Mouse (Mus musculus): ENCODE measurements around the gene Agpat2. TPM values are rescaled to one million over a fixed set of nuclear protein-coding genes. Genes with fewer than 3 reads are reported as not detected.

Agpat2 gene
- polyA plus RNA-seq, 1 experiment from 2014 or later: 41.1 TPM

DNA sequence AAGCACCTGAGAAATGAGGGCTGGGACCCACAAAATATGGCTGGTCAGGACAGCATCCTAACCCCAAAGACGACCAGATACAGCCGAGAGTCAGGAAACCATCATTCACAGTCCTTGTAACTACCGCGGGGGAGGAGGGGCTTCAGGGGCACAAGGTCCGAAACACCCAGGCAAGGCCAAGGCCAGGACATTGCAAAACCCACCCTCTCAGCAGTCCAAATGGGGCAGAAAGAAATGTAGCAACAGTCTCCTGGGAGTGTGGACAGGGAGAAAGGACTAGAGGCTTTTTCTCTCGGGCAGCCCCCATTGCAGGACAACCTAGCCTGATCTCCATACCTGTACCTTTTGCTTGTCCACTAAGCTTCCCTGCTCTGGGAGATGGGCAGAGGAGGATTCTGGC lies 1.1 kb downstream of the Agpat2 start:
- ATAC-seq (ENCODE audit: borderline replicate concordance, extremely low read depth, low FRiP score, low TSS enrichment): no peak
- Histone ChIP-seq H3K4me3 (peak overlapping the region; percentile 71), H3K9me3 (no peaks in the 10 kb centered on the region), H3K36me3 (no peaks in the 10 kb centered on the region), H3K4me2 (peak overlapping the region; percentile 73), H3K4me1 (peaks cover 33% of the 10 kb centered on the region), H3K27me3 (no peaks in the 10 kb centered on the region), H3K27ac (no peak overlapping the region), H3K9ac (peak overlapping the region; percentile 81)
- WGBS: 5% methylated on average over 6 of the region's 6 CpGs

DNA sequence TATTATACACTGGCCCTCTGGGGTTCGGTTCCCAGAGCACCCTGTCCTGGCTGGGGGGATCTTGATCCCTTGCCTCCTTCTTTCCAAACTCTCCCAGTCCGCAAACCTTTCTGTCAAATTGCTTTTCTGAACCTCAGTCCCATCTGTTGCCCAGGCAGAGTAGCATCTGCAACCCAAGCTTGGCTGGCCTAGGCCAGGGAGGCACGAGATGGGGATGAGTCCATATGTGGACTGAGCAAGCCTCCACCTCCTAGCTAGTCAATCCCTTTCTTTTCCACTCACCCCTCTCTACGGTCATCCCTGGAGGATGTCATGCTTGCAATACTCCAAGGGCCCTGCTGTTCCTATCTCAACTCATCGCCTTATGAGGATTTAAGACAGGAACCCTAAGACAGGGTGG lies 1.6 kb downstream of the Agpat2 start:
- H3K27ac ChIP-seq: no peak overlapping the region
- ATAC-seq (ENCODE audit: borderline replicate concordance, extremely low read depth, low FRiP score, low TSS enrichment): no peak
- H3K4me2 ChIP-seq: peak overlapping the region; percentile 73
- peak overlapping the region; percentile 81; the same call in 1 of the 2 replicates for H3K9ac ChIP-seq
- H3K4me3 ChIP-seq: peak overlapping the region; percentile 71
- no peaks in the 10 kb centered on the region for H3K27me3 ChIP-seq
- peaks cover 31% of the 10 kb centered on the region for H3K4me1 ChIP-seq
- no peaks in the 10 kb centered on the region for H3K9me3 ChIP-seq
- no peaks in the 10 kb centered on the region for H3K36me3 ChIP-seq
- 79% methylated on average over 5 of the region's 5 CpGs for WGBS

- no peak overlapping the region for H3K9ac ChIP-seq
- H3K27ac ChIP-seq: no peak overlapping the region
- no peak overlapping the region for H3K4me2 ChIP-seq
- no peaks in the 10 kb centered on the region for H3K27me3 ChIP-seq
- no peaks in the 10 kb centered on the region for H3K9me3 ChIP-seq
- no peak for ATAC-seq (ENCODE audit: borderline replicate concordance, extremely low read depth, low FRiP score, low TSS enrichment)
- no peak overlapping the region for H3K4me3 ChIP-seq
- WGBS: 83% methylated on average over 1 of the region's 1 CpGs
- peaks cover 21% of the 10 kb centered on the region for H3K4me1 ChIP-seq
- no peaks in the 10 kb centered on the region for H3K36me3 ChIP-seq
Measured at GRCm38 (mm10) chr2:26601595-26601994, 2.6 kb downstream of the Agpat2 start.

DNA sequence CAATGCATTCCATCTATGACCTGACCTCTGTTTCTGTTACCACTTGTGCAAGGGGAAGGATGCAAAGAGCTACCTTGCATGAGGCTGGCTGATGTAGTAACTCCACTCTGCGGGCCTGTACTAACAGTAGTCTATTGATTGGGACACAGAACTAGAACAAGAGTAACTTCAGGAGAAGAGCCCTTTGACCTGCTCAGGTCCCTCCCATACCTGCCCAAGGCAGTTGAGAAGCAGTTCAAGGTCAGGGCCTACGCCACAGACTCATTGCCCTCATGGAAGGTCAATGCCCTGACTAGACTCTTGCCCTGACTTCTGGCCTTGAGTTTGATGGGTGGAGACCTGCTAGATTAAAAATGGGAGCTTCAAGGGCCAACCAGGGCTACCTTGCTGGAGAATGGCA lies 3.6 kb downstream of the Agpat2 start:
- Histone ChIP-seq H3K27ac (no peak overlapping the region), H3K9me3 (no peaks in the 10 kb centered on the region), H3K9ac (no peak overlapping the region), H3K4me3 (no peak overlapping the region), H3K27me3 (no peaks in the 10 kb centered on the region), H3K36me3 (no peaks in the 10 kb centered on the region), H3K4me1 (peaks cover 14% of the 10 kb centered on the region), H3K4me2 (no peak overlapping the region)
- no peak for ATAC-seq (ENCODE audit: borderline replicate concordance, extremely low read depth, low FRiP score, low TSS enrichment)
- 94% methylated on average over 2 of the region's 2 CpGs for WGBS

GRCm38 (mm10) chr2:26599965-26600364 lies 4.3 kb downstream of the Agpat2 start:
- Histone ChIP-seq H3K27me3 (no peaks in the 10 kb centered on the region), H3K4me2 (no peak overlapping the region), H3K27ac (no peak overlapping the region), H3K4me3 (no peak overlapping the region), H3K36me3 (no peaks in the 10 kb centered on the region), H3K9me3 (no peaks in the 10 kb centered on the region), H3K9ac (no peak overlapping the region), H3K4me1 (peaks cover 14% of the 10 kb centered on the region)
- WGBS: 90% methylated on average over 4 of the region's 4 CpGs
- no peak for ATAC-seq (ENCODE audit: borderline replicate concordance, extremely low read depth, low FRiP score, low TSS enrichment)

- no peak overlapping the region for H3K4me2 ChIP-seq
- 75% methylated on average over 3 of the region's 3 CpGs for WGBS
- no peaks in the 10 kb centered on the region for H3K27me3 ChIP-seq
- no peak overlapping the region for H3K9ac ChIP-seq
- H3K4me3 ChIP-seq: no peak overlapping the region
- peaks cover 9% of the 10 kb centered on the region for H3K4me1 ChIP-seq
- H3K27ac ChIP-seq: no peak overlapping the region
- no peaks in the 10 kb centered on the region for H3K9me3 ChIP-seq
- no peak for ATAC-seq (ENCODE audit: borderline replicate concordance, extremely low read depth, low FRiP score, low TSS enrichment)
- 0 out of 2 replicates have a peak, but pooled peaks cover 12% of the 10 kb centered on the region for H3K36me3 ChIP-seq
Measured at GRCm38 (mm10) chr2:26598462-26598861, 5.8 kb downstream of the Agpat2 start.

GRCm38 (mm10) chr2:26597810-26598209 lies 6.4 kb downstream of the Agpat2 start:
- H3K4me3 ChIP-seq: no peak overlapping the region
- no peak for ATAC-seq (ENCODE audit: borderline replicate concordance, extremely low read depth, low FRiP score, low TSS enrichment)
- H3K36me3 ChIP-seq: peaks cover 18% of the 10 kb centered on the region; the same call in 1 of the 2 replicates
- peaks cover 3% of the 10 kb centered on the region for H3K4me1 ChIP-seq
- H3K27ac ChIP-seq: no peak overlapping the region
- 84% methylated on average over 2 of the region's 2 CpGs for WGBS
- no peak overlapping the region for H3K9ac ChIP-seq
- no peak overlapping the region for H3K4me2 ChIP-seq
- no peaks in the 10 kb centered on the region for H3K9me3 ChIP-seq
- H3K27me3 ChIP-seq: no peaks in the 10 kb centered on the region

GRCm38 (mm10) chr2:26596898-26597297 lies 7.3 kb downstream of the Agpat2 start:
- peaks cover 24% of the 10 kb centered on the region; the same call in 1 of the 2 replicates for H3K36me3 ChIP-seq
- no peak overlapping the region for H3K4me3 ChIP-seq
- no peak overlapping the region for H3K4me2 ChIP-seq
- H3K9me3 ChIP-seq: no peaks in the 10 kb centered on the region
- no peak overlapping the region for H3K27ac ChIP-seq
- ATAC-seq (ENCODE audit: borderline replicate concordance, extremely low read depth, low FRiP score, low TSS enrichment): no peak
- no peaks in the 10 kb centered on the region for H3K4me1 ChIP-seq
- H3K9ac ChIP-seq: no peak overlapping the region
- H3K27me3 ChIP-seq: no peaks in the 10 kb centered on the region
- 92% methylated on average over 3 of the region's 3 CpGs for WGBS

- H3K4me1 ChIP-seq: 0 out of 2 replicates have a peak, but pooled peaks cover 10% of the 10 kb centered on the region
- WGBS: 74% methylated on average over 11 of the region's 11 CpGs
- no peaks in the 10 kb centered on the region for H3K27me3 ChIP-seq
- no peak overlapping the region for H3K4me3 ChIP-seq
- H3K36me3 ChIP-seq: peaks cover 24% of the 10 kb centered on the region; the same call in 1 of the 2 replicates
- no peak overlapping the region for H3K9ac ChIP-seq
- no peak overlapping the region for H3K27ac ChIP-seq
- no peaks in the 10 kb centered on the region for H3K9me3 ChIP-seq
- H3K4me2 ChIP-seq: no peak overlapping the region
- no peak for ATAC-seq (ENCODE audit: borderline replicate concordance, extremely low read depth, low FRiP score, low TSS enrichment)
Measured at GRCm38 (mm10) chr2:26595725-26596435, 8.3 kb downstream of the Agpat2 start.

GRCm38 (mm10) chr2:26594934-26595724 lies 9.1 kb downstream of the Agpat2 start:
- Histone ChIP-seq H3K36me3 (peaks cover 24% of the 10 kb centered on the region; the same call in 1 of the 2 replicates), H3K27me3 (no peaks in the 10 kb centered on the region), H3K4me3 (no peak overlapping the region), H3K9ac (no peak overlapping the region), H3K4me1 (0 out of 2 replicates have a peak, but pooled peaks cover 11% of the 10 kb centered on the region), H3K27ac (no peak overlapping the region), H3K9me3 (no peaks in the 10 kb centered on the region), H3K4me2 (no peak overlapping the region)
- peak; percentile 13; the same call in 1 of the 2 replicates for ATAC-seq (ENCODE audit: borderline replicate concordance, extremely low read depth, low FRiP score, low TSS enrichment)
- WGBS: 44% methylated on average over 6 of the region's 6 CpGs

DNA sequence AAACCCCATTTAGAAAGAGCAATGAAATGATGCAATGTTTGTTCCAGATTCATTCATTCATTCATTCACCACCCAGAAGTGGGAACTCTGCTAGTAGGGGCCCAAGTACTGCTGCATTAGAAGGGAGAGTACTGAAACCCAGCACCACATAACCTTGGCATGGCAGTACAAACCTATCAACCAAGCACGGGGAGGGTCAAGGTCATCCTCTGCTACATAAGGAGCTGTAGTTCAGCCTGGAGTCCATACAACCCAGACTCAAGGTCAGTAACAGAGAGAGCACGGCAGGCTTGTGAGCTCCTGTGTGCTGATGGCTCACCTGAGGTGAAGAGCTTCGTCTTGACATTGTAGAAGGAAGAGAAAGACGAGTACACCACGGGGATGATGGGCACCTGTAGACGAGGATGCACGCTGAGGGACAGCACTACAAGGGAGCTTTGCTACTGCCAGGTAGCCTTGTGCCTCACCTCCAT lies 9.7 kb downstream of the Agpat2 start:
- Histone ChIP-seq H3K27ac (no peak overlapping the region), H3K4me2 (no peak overlapping the region), H3K4me1 (0 out of 2 replicates have a peak, but pooled peaks cover 11% of the 10 kb centered on the region), H3K27me3 (no peaks in the 10 kb centered on the region), H3K36me3 (peaks cover 24% of the 10 kb centered on the region; the same call in 1 of the 2 replicates), H3K9me3 (no peaks in the 10 kb centered on the region), H3K9ac (no peak overlapping the region), H3K4me3 (no peak overlapping the region)
- WGBS: 79% methylated on average over 7 of the region's 7 CpGs
- ATAC-seq (ENCODE audit: borderline replicate concordance, extremely low read depth, low FRiP score, low TSS enrichment): peak; percentile 13; the same call in 1 of the 2 replicates

DNA sequence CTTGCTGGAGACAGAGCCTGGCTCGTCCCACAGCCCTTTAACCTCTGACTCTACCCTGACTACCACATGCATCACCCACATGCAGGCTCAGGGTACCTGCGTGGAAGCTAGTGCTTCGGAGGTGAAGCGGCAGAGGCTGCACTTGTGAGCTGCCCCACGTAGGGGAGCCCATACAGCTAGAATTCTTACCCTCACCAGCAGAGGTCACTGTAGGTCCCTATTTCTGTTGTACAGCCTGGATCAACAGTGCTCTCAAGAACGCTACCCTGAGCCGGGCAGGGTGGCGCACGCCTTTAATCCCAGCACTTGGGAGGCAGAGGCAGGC lies 10.2 kb downstream of the Agpat2 start:
- 57% methylated on average over 9 of the region's 9 CpGs for WGBS
- peaks cover 24% of the 10 kb centered on the region; the same call in 1 of the 2 replicates for H3K36me3 ChIP-seq

More for the DNA sequence above, 10.2 kb downstream of the Agpat2 start:
- Histone ChIP-seq H3K27me3 (no peaks in the 10 kb centered on the region), H3K4me2 (no peak overlapping the region), H3K4me3 (no peak overlapping the region), H3K4me1 (0 out of 2 replicates have a peak, but pooled peaks cover 11% of the 10 kb centered on the region), H3K9ac (no peak overlapping the region), H3K9me3 (no peaks in the 10 kb centered on the region), H3K27ac (no peak overlapping the region)
- peak; percentile 57 for ATAC-seq (ENCODE audit: borderline replicate concordance, extremely low read depth, low FRiP score, low TSS enrichment)

Measured in lung, embryonic 15.5 days (tissue).